Mouse (Mus musculus) large intestine, adult 2 months (tissue): ENCODE results near the gene Gm20671. TPM values are rescaled to one million over a fixed set of nuclear protein-coding genes. Genes with fewer than 3 reads are reported as not detected.
"Not testable (repeated sequence)": the region's sequence is repeated elsewhere in the genome, so short reads cannot be mapped to it uniquely, and the experiment has no call there.

Experiments used
- DNase-seq: peaks from one replicate; pipeline ENCODE4 v3.0.0-alpha.2; 2012; ENCODE audit warnings: low read depth, low spot score
- WGBS: fragments of 180-500 bp; shearing (Covaris S2); methylation state at CpG from one replicate; pipeline ENCODE4 v1.1.7; 2018; 5-methylcytosine and 5-hydroxymethylcytosine counted together
- polyA plus RNA-seq: library from polyadenylated mRNA; depleted of rRNA; stranded (reverse); fragments of >200 nt; gene quantifications from 2 replicates; pipeline ENCODE4 v1.2.3, GENCODE M21; 2012

Gm20671 gene
- polyA plus RNA-seq, 1 experiment: 3.5 TPM

GRCm38 (mm10) chr5:32741377-32741776 lies 85.5 kb downstream of the Gm20671 start:
- 70% methylated on average over 4 of the region's 4 CpGs for WGBS
- DNase-seq: not testable (repeated sequence)

- WGBS: 54% methylated on average over 8 of the region's 8 CpGs
- not testable (repeated sequence) for DNase-seq
These were observed 86.1 kb downstream of the Gm20671 start for GRCm38 (mm10) chr5:32740850-32741249.

GRCm38 (mm10) chr5:32740138-32740537 lies 86.8 kb downstream of the Gm20671 start:
- 56% methylated on average over 3 of the region's 3 CpGs for WGBS
- no peak for DNase-seq

GRCm38 (mm10) chr5:32736770-32737169 lies 90.1 kb downstream of the Gm20671 start:
- 70% methylated on average over 3 of the region's 3 CpGs for WGBS
- not testable (repeated sequence) for DNase-seq

- DNase-seq: no peak
- WGBS: 44% methylated on average over 6 of the region's 6 CpGs
These were observed 91.1 kb downstream of the Gm20671 start for GRCm38 (mm10) chr5:32735779-32736178.

GRCm38 (mm10) chr5:32733892-32734291 lies 93.0 kb downstream of the Gm20671 start:
- DNase-seq: not testable (repeated sequence)
- 98% methylated on average over 6 of the region's 6 CpGs for WGBS

GRCm38 (mm10) chr5:32728851-32729250 lies 98.1 kb downstream of the Gm20671 start:
- no peak for DNase-seq
- 68% methylated on average over 8 of the region's 8 CpGs for WGBS

- DNase-seq: no peak
- WGBS: 83% methylated on average over 7 of the region's 7 CpGs
These were observed 98.6 kb downstream of the Gm20671 start for GRCm38 (mm10) chr5:32728300-32728699.

GRCm38 (mm10) chr5:32725397-32725796 lies 101.5 kb downstream of the Gm20671 start:
- not testable (repeated sequence) for DNase-seq
- WGBS: 42% methylated on average over 3 of the region's 3 CpGs

- DNase-seq: no peak
- 56% methylated on average over 7 of the region's 7 CpGs for WGBS
These were observed 102.9 kb downstream of the Gm20671 start for GRCm38 (mm10) chr5:32723981-32724380.

- WGBS: 64% methylated on average over 8 of the region's 8 CpGs
- not testable (repeated sequence) for DNase-seq
These were observed 104.2 kb downstream of the Gm20671 start for GRCm38 (mm10) chr5:32722711-32723110.

- WGBS: 36% methylated on average over 7 of the region's 7 CpGs
- no peak for DNase-seq
These were observed 104.6 kb downstream of the Gm20671 start for GRCm38 (mm10) chr5:32722263-32722662.

GRCm38 (mm10) chr5:32721316-32721715 lies 105.6 kb downstream of the Gm20671 start:
- WGBS: 25% methylated on average over 3 of the region's 3 CpGs
- DNase-seq: no peak

GRCm38 (mm10) chr5:32720416-32720815 lies 106.5 kb downstream of the Gm20671 start:
- 81% methylated on average over 9 of the region's 9 CpGs for WGBS
- no peak for DNase-seq

- WGBS: 26% methylated on average over 6 of the region's 6 CpGs
- no peak for DNase-seq
These were observed 108.0 kb downstream of the Gm20671 start for GRCm38 (mm10) chr5:32718916-32719315.

GRCm38 (mm10) chr5:32717726-32718125 lies 109.2 kb downstream of the Gm20671 start:
- 11% methylated on average over 1 of the region's 1 CpGs for WGBS
- DNase-seq: no peak

- WGBS: under 1% methylated on average over 55 of the region's 55 CpGs
- peak; percentile 97 for DNase-seq
These were observed 113.0 kb downstream of the Gm20671 start for GRCm38 (mm10) chr5:32713703-32714467.

GRCm38 (mm10) chr5:32713042-32713702 lies 113.7 kb downstream of the Gm20671 start:
- no peak for DNase-seq
- 15% methylated on average over 2 of the region's 2 CpGs for WGBS

- 41% methylated on average over 4 of the region's 4 CpGs for WGBS
- no peak for DNase-seq
These were observed 114.5 kb downstream of the Gm20671 start for GRCm38 (mm10) chr5:32712221-32713041.

GRCm38 (mm10) chr5:32711485-32711884 lies 115.4 kb downstream of the Gm20671 start:
- WGBS: 65% methylated on average over 5 of the region's 5 CpGs
- DNase-seq: no peak
